Mouse (Mus musculus) hindbrain, embryonic 11.5 days (tissue): ENCODE data around the gene P2ry2. TPM values are rescaled to one million over a fixed set of nuclear protein-coding genes. Genes with fewer than 3 reads are reported as not detected.
A peak's percentile ranks its signal among the peaks of the same experiment; 100 is the strongest.

ENCODE experiments used
- ATAC-seq: fragments of 200-750 bp; cut with Nextera tagmentation; 2 replicates; pipeline ENCODE4 v1.8.0; 2017; ENCODE audit warnings: mild to moderate bottlenecking, moderate TSS enrichment, moderate library complexity; ENCODE audit not compliant: low FRiP score
- DNase-seq: peaks from one replicate; pipeline ENCODE4 v3.0.0-alpha.2; 2015; ENCODE audit warnings: low spot score
- H3K27ac ChIP-seq: fragments of 300-500 bp; sonication (generic); 2 replicates; pipeline ENCODE4 v1.5.1; 2014; ENCODE audit warnings: mild to moderate bottlenecking, low read depth, low read length
- H3K27me3 ChIP-seq: fragments of 300-500 bp; sonication (generic); 2 replicates; pipeline ENCODE4 v1.6.1; 2014; ENCODE audit warnings: mild to moderate bottlenecking, low read length, moderate library complexity, mixed read lengths; ENCODE audit not compliant: control insufficient read depth, insufficient read depth
- H3K36me3 ChIP-seq: fragments of 300-500 bp; sonication (generic); 2 replicates; pipeline ENCODE4 v1.6.1; 2014; ENCODE audit warnings: mild to moderate bottlenecking, low read length, moderate library complexity, mixed read lengths; ENCODE audit not compliant: control insufficient read depth, insufficient read depth
- H3K4me1 ChIP-seq: fragments of 300-500 bp; sonication (generic); replicated peaks from 2 replicates; pipeline ENCODE4 v1.6.1; 2014; ENCODE audit warnings: low read length, mixed read lengths; ENCODE audit not compliant: control insufficient read depth, insufficient read depth
- H3K4me2 ChIP-seq: fragments of 300-500 bp; sonication (generic); replicated peaks from 2 replicates; pipeline ENCODE4 v1.6.1; 2014; ENCODE audit warnings: mild to moderate bottlenecking, low read depth, low read length
- H3K4me3 ChIP-seq: fragments of 300-500 bp; sonication (generic); 2 replicates; pipeline ENCODE4 v1.5.1; 2014; ENCODE audit warnings: low read depth, low read length
- H3K9ac ChIP-seq: fragments of 300-500 bp; sonication (generic); 2 replicates; pipeline ENCODE4 v1.6.1; 2014; ENCODE audit warnings: low read depth, low read length
- H3K9me3 ChIP-seq: fragments of 300-500 bp; sonication (generic); 2 replicates; pipeline ENCODE4 v1.6.1; 2016; ENCODE audit warnings: low read length; ENCODE audit not compliant: control insufficient read depth
- WGBS: fragments of 180-500 bp; shearing (Covaris S2); extraction: QIAGEN DNeasy Blood & Tissue Kit; methylation state at CpG from one replicate; pipeline ENCODE4 v1.1.7; 2014; 5-methylcytosine and 5-hydroxymethylcytosine counted together
- polyA plus RNA-seq: library from polyadenylated mRNA; unstranded; fragments of >200 nt; fragmentation: Nextera tagmentation; extraction: Ambion mirVana; gene quantifications from 2 replicates; pipeline ENCODE4 v1.2.1, GENCODE M21; 2014

Gene P2ry2
- polyA plus RNA-seq, 1 experiment from 2014 or later: 0.73 TPM

- Histone ChIP-seq H3K27ac (peak overlapping the region; percentile 2), H3K4me2 (no peak overlapping the region), H3K9me3 (no peaks in the 10 kb centered on the region), H3K27me3 (no peaks in the 10 kb centered on the region), H3K9ac (no peak overlapping the region), H3K4me1 (0 out of 2 replicates have a peak, but pooled peaks cover 2% of the 10 kb centered on the region), H3K36me3 (no peaks in the 10 kb centered on the region), H3K4me3 (no peak overlapping the region)
- ATAC-seq (peak; percentile 77), DNase-seq (peak; percentile 51)
- WGBS: 33% methylated on average over 21 of the region's 21 CpGs
Measured at GRCm38 (mm10) chr7:100984452-100985395, 27.9 kb downstream of the P2ry2 start.

- Histone ChIP-seq H3K4me1 (no peaks in the 10 kb centered on the region), H3K27me3 (peaks cover 12% of the 10 kb centered on the region), H3K4me2 (no peak overlapping the region), H3K9me3 (no peaks in the 10 kb centered on the region), H3K4me3 (no peak overlapping the region), H3K27ac (no peak overlapping the region), H3K36me3 (no peaks in the 10 kb centered on the region), H3K9ac (no peak overlapping the region)
- no peak for DNase-seq
- WGBS: 44% methylated on average over 2 of the region's 2 CpGs
- no peak for ATAC-seq
Measured at GRCm38 (mm10) chr7:100979175-100979574, 33.5 kb downstream of the P2ry2 start.

DNA sequence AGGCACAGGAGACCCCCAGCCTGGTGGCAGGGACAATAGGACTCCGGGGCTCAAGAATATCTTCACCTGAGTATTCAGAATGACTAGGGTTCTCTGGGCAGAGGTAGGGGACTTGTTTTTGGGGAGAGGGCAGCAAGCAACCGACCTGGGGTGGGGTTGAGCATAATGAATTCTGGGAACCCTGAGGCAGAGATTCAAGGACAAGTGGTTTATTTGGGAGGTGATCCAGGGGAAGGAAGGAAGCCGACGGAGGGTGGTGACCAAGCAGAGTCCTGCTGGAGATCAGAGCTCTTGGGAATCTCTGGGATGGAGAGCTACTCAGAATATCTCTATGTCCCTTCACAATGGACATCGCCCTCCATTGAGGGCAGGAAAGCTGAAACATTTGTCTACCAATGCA, 34.5 kb downstream of the P2ry2 start:
- H3K4me3 ChIP-seq: no peak overlapping the region

GRCm38 (mm10) chr7:100974135-100974903, 38.3 kb downstream of the P2ry2 start, which contains the start of gene P2ry6:
Gene P2ry6 (minus strand): TSS chr7:100974649.
- DNase-seq (no peak), ATAC-seq (no peak)
- Histone ChIP-seq H3K4me2 (peak within 1 kb of the TSS; percentile 44), H3K4me3 (peak within 1 kb of the TSS; percentile 26), H3K9ac (peak within 1 kb of the TSS; percentile 7; the same call in 1 of the 2 replicates), H3K4me1 (no peaks in the 10 kb centered on the region), H3K36me3 (no peaks in the 10 kb centered on the region), H3K27me3 (peaks cover 22% of the 10 kb centered on the region), H3K9me3 (no peaks in the 10 kb centered on the region), H3K27ac (no peak within 1 kb of the TSS)
- 6% methylated on average over 36 of the region's 36 CpGs for WGBS

More for the DNA sequence above, 34.5 kb downstream of the P2ry2 start:
- no peak overlapping the region for H3K4me2 ChIP-seq
- H3K9me3 ChIP-seq: no peaks in the 10 kb centered on the region
- no peaks in the 10 kb centered on the region for H3K4me1 ChIP-seq
- peaks cover 22% of the 10 kb centered on the region for H3K27me3 ChIP-seq
- no peak for ATAC-seq
- no peak overlapping the region for H3K27ac ChIP-seq
- no peak for DNase-seq
- 86% methylated on average over 5 of the region's 5 CpGs for WGBS
- no peaks in the 10 kb centered on the region for H3K36me3 ChIP-seq
- H3K9ac ChIP-seq: no peak overlapping the region

GRCm38 (mm10) chr7:100972875-100973274, 39.8 kb downstream of the P2ry2 start:
- no peaks in the 10 kb centered on the region for H3K9me3 ChIP-seq
- no peak for ATAC-seq
- H3K36me3 ChIP-seq: no peaks in the 10 kb centered on the region
- peaks cover 22% of the 10 kb centered on the region for H3K27me3 ChIP-seq
- WGBS: 47% methylated on average over 3 of the region's 3 CpGs
- H3K4me2 ChIP-seq: no peak overlapping the region
- no peak for DNase-seq
- no peaks in the 10 kb centered on the region for H3K4me1 ChIP-seq
- H3K4me3 ChIP-seq: no peak overlapping the region
- no peak overlapping the region for H3K9ac ChIP-seq
- H3K27ac ChIP-seq: no peak overlapping the region

GRCm38 (mm10) chr7:100968874-100969659, 43.6 kb downstream of the P2ry2 start:
- Histone ChIP-seq H3K4me3 (no peak overlapping the region), H3K36me3 (no peaks in the 10 kb centered on the region), H3K4me1 (no peaks in the 10 kb centered on the region), H3K27ac (no peak overlapping the region), H3K4me2 (no peak overlapping the region), H3K9me3 (no peaks in the 10 kb centered on the region), H3K9ac (no peak overlapping the region), H3K27me3 (peaks cover 9% of the 10 kb centered on the region)
- ATAC-seq: no peak
- WGBS: 69% methylated on average over 10 of the region's 10 CpGs
- no peak for DNase-seq

GRCm38 (mm10) chr7:100968376-100968775, 44.3 kb downstream of the P2ry2 start:
- Histone ChIP-seq H3K4me3 (no peak overlapping the region), H3K9ac (no peak overlapping the region), H3K4me2 (no peak overlapping the region), H3K27me3 (peaks cover 2% of the 10 kb centered on the region; the same call in 1 of the 2 replicates), H3K4me1 (no peaks in the 10 kb centered on the region), H3K27ac (no peak overlapping the region), H3K9me3 (no peaks in the 10 kb centered on the region), H3K36me3 (no peaks in the 10 kb centered on the region)
- DNase-seq (no peak), ATAC-seq (no peak)
- WGBS: 88% methylated on average over 6 of the region's 6 CpGs

DNA sequence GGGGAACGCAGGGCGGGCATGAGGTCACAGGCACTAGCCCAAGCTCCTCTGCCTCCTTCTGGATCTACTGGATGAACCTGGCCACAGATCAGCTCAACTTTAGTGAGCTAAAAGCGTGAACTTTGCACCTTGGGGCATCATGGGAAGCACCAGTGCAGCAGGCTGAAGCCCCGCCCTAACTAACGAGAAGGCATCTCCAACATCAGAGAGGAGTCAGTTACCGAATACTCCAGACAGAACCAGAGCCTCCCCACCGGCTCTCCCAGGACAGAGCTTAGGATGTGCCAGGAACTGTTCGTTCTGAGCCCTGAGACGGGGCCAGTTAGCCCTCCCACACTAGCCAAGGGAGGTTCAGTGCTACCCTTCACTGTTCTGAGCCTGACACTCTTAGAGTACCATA, 44.8 kb downstream of the P2ry2 start:
- WGBS: 84% methylated on average over 9 of the region's 9 CpGs

More for the DNA sequence above, 44.8 kb downstream of the P2ry2 start:
- Histone ChIP-seq H3K9me3 (no peaks in the 10 kb centered on the region), H3K4me3 (no peak overlapping the region), H3K9ac (no peak overlapping the region), H3K36me3 (no peaks in the 10 kb centered on the region), H3K27ac (no peak overlapping the region), H3K4me2 (no peak overlapping the region), H3K4me1 (no peaks in the 10 kb centered on the region), H3K27me3 (no peaks in the 10 kb centered on the region)
- DNase-seq (no peak), ATAC-seq (no peak)
